Mouse (Mus musculus): ENCODE measurements around the gene Zfp503. TPM values are rescaled to one million over a fixed set of nuclear protein-coding genes. Genes with fewer than 3 reads are reported as not detected.

Zfp503 gene
- polyA plus RNA-seq, 1 experiment: not detected

- WGBS: 2% methylated on average over 26 of the region's 26 CpGs
- peaks cover 15% of the 10 kb centered on the region for H3K4me1 ChIP-seq (ENCODE audit: control insufficient read depth, insufficient read depth, low read length)
- peak overlapping the region; percentile 51; the same call in 1 of the 2 replicates for H3K4me3 ChIP-seq (ENCODE audit: insufficient read depth, low read depth, low read length)
- H3K27ac ChIP-seq (ENCODE audit: insufficient read depth, low read depth, low read length): no peak overlapping the region
- TF ChIP-seq POLR2A (IDR thresholded peaks at IDR 0.05; ENCODE audit: insufficient read depth, low read depth, low read length) (no peak), CTCF (IDR thresholded peaks at IDR 0.05; ENCODE audit: insufficient read depth, low read depth, low read length) (no peak)
Measured at GRCm38 (mm10) chr14:21988577-21989290, 667 bp downstream of the Zfp503 start.

- H3K27ac ChIP-seq (ENCODE audit: insufficient read depth, low read depth, low read length): no peak overlapping the region
- TF ChIP-seq POLR2A (IDR thresholded peaks at IDR 0.05; ENCODE audit: insufficient read depth, low read depth, low read length): peak; percentile 29; the same call in 1 of the 2 replicates
- no peak for TF ChIP-seq CTCF (IDR thresholded peaks at IDR 0.05; ENCODE audit: insufficient read depth, low read depth, low read length)
- under 1% methylated on average over 74 of the region's 74 CpGs for WGBS
- H3K4me3 ChIP-seq (ENCODE audit: insufficient read depth, low read depth, low read length): peak overlapping the region; percentile 51
- H3K4me1 ChIP-seq (ENCODE audit: control insufficient read depth, insufficient read depth, low read length): peaks cover 16% of the 10 kb centered on the region
Measured at GRCm38 (mm10) chr14:21987660-21988576, 1.5 kb downstream of the Zfp503 start.

DNA sequence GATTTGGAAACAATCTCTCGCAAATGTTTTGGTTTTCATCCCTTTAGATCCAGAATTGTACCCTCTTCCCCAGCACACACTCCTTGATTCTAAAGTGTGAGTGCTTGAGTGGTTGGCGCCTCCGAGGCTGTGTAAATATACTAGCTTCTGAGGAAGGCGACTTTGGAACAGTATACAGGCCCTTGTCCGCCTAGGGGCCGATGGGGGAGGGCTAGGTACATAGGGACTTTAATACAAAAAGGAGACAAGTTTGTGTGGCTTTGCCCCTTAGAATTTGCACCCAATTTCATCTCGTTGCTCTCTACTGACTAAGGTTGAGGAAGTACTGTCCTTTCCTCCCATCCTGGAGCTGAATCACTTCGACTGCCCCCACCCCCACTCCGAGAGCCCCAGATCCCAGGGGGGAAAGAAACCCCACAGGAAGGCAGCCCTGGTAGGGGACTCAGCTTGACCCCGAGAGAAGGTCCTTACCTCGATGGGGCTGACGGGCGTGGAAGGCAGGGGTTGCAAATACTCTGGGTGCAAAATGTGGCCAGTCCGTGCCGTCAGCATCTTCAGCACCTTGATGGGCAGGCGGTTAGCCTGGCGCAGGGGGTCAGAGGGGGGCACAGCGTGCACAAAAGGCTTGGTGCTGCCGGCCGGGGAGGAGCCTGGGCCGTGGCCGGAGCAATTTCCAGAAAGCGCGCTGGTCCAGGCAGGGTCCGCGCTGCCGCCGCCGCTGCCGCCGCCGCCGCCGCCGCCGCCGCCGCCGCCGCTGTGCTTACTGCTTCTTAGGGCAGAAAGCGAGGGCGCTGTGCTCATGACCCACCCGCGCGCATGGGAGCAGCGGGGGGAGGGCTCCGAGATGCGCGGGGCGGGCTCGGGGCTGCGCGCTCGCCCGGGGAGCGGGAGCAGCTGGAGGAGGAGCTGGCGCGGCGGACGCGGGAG lies 2.4 kb downstream of the Zfp503 start:
- Histone ChIP-seq H3K27ac (ENCODE audit: insufficient read depth, low read depth, low read length) (no peak overlapping the region), H3K4me3 (ENCODE audit: insufficient read depth, low read depth, low read length) (peak overlapping the region; percentile 51), H3K4me1 (ENCODE audit: control insufficient read depth, insufficient read depth, low read length) (peaks cover 18% of the 10 kb centered on the region)
- 1% methylated on average over 61 of the region's 61 CpGs for WGBS
- TF ChIP-seq CTCF (IDR thresholded peaks at IDR 0.05; ENCODE audit: insufficient read depth, low read depth, low read length): no peak
- TF ChIP-seq POLR2A (IDR thresholded peaks at IDR 0.05; ENCODE audit: insufficient read depth, low read depth, low read length): no peak

DNA sequence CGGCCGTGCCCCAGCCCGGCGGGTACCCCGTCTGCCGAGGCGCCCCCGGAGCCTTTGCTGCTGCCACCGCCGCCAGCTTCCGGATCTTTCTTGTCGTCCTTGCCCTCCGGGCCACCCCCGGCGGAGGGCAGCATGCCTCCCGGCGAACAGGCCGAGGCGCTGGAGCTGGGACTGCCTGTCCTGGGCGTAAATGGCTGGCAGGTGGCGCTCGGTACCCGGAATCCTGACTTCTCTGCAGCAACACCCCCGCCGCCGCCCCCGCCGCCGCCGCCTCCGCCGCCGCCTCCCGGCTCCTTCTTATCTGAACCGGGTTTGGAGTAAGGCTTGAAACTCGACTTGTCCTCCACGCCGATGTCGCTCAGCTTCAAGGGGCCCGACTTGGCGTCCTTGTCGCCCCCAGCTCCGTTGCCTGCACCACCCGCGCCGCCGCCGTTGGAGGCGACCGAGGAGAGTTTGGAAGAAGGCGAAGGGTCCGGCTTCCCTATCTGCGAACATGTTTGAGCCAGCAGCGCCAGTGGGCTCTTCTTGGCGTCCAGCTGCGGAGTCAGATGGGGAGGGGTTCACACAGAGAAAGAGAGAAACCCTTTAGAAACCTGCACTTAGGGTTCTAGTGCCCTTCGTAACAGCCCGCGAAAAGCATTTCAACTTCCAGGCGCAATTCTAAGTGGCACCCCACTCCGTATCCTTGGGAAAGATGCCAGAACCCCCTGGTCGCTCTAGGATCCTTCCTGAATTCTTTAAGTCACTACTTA lies 3.2 kb downstream of the Zfp503 start:
- TF ChIP-seq CTCF (IDR thresholded peaks at IDR 0.05; ENCODE audit: insufficient read depth, low read depth, low read length) (peak; percentile 29; the same call in 1 of the 2 replicates), POLR2A (IDR thresholded peaks at IDR 0.05; ENCODE audit: insufficient read depth, low read depth, low read length) (no peak)
- peaks cover 18% of the 10 kb centered on the region for H3K4me1 ChIP-seq (ENCODE audit: control insufficient read depth, insufficient read depth, low read length)
- 2% methylated on average over 62 of the region's 62 CpGs for WGBS
- H3K4me3 ChIP-seq (ENCODE audit: insufficient read depth, low read depth, low read length): peak overlapping the region; percentile 36
- H3K27ac ChIP-seq (ENCODE audit: insufficient read depth, low read depth, low read length): no peak overlapping the region

GRCm38 (mm10) chr14:21985426-21985931 lies 3.9 kb downstream of the Zfp503 start:
- TF ChIP-seq POLR2A (IDR thresholded peaks at IDR 0.05; ENCODE audit: insufficient read depth, low read depth, low read length): no peak
- no peak for TF ChIP-seq CTCF (IDR thresholded peaks at IDR 0.05; ENCODE audit: insufficient read depth, low read depth, low read length)
- 19% methylated on average over 37 of the region's 37 CpGs for WGBS
- no peak overlapping the region for H3K27ac ChIP-seq (ENCODE audit: insufficient read depth, low read depth, low read length)
- peaks cover 18% of the 10 kb centered on the region for H3K4me1 ChIP-seq (ENCODE audit: control insufficient read depth, insufficient read depth, low read length)
- 0 out of 2 replicates have a peak overlapping the region, but pooled peaks have one; percentile 7 for H3K4me3 ChIP-seq (ENCODE audit: insufficient read depth, low read depth, low read length)

DNA sequence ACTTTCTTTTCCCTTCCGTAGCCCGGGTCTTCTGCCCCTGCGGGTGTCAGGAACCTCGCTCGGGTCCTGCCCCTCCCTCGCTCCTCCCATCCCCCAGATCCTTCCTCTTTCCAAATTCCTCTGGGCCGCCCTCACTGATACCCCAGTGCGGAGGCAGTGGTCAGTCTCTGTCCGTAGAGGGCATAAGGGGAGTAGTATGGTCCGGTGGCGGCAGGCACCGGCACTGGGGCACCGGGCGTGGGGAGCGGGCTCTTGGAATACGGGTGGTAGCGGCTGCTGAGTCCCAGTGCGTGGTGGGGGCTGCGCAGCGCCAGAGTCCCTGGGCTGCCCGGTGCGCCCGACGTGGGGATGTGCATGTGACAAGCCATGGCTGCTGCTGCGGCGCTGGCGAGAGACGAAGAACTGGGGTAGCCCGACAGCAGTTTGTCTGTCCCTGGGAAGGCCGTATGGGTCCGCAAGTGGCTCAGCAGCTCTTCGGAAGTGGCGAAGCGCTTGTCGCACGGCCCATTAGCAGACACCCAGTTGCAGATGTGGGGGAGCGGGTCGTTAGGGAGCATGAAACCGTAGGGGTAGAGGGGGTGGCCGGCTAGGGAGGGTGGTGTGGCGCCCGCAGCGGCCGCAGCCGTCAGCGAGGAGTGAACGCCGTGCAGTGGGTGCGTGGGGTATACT lies 4.5 kb downstream of the Zfp503 start:
- H3K27ac ChIP-seq (ENCODE audit: insufficient read depth, low read depth, low read length): no peak overlapping the region
- TF ChIP-seq CTCF (IDR thresholded peaks at IDR 0.05; ENCODE audit: insufficient read depth, low read depth, low read length): no peak
- no peak for TF ChIP-seq POLR2A (IDR thresholded peaks at IDR 0.05; ENCODE audit: insufficient read depth, low read depth, low read length)
- H3K4me3 ChIP-seq (ENCODE audit: insufficient read depth, low read depth, low read length): no peak overlapping the region
- H3K4me1 ChIP-seq (ENCODE audit: control insufficient read depth, insufficient read depth, low read length): peaks cover 18% of the 10 kb centered on the region
- 31% methylated on average over 49 of the region's 49 CpGs for WGBS

GRCm38 (mm10) chr14:21983950-21984730 lies 5.3 kb downstream of the Zfp503 start:
- Histone ChIP-seq H3K27ac (ENCODE audit: insufficient read depth, low read depth, low read length) (no peak overlapping the region), H3K4me1 (ENCODE audit: control insufficient read depth, insufficient read depth, low read length) (peaks cover 18% of the 10 kb centered on the region), H3K4me3 (ENCODE audit: insufficient read depth, low read depth, low read length) (no peak overlapping the region)
- 33% methylated on average over 18 of the region's 18 CpGs for WGBS
- no peak for TF ChIP-seq POLR2A (IDR thresholded peaks at IDR 0.05; ENCODE audit: insufficient read depth, low read depth, low read length)
- no peak for TF ChIP-seq CTCF (IDR thresholded peaks at IDR 0.05; ENCODE audit: insufficient read depth, low read depth, low read length)

Data from olfactory bulb, adult 2 months (tissue).